Mouse (Mus musculus): ENCODE data around the gene Socs7. TPM values are rescaled to one million over a fixed set of nuclear protein-coding genes. Genes with fewer than 3 reads are reported as not detected.
"Not testable (repeated sequence)": the region's sequence is repeated elsewhere in the genome, so short reads cannot be mapped to it uniquely, and the experiment has no call there.

The Socs7 gene
- 10.1 and 10.6 TPM in 2 replicates for polyA plus RNA-seq (2015; fragmentation: Nextera tagmentation; extraction: Ambion mirVana)

DNA sequence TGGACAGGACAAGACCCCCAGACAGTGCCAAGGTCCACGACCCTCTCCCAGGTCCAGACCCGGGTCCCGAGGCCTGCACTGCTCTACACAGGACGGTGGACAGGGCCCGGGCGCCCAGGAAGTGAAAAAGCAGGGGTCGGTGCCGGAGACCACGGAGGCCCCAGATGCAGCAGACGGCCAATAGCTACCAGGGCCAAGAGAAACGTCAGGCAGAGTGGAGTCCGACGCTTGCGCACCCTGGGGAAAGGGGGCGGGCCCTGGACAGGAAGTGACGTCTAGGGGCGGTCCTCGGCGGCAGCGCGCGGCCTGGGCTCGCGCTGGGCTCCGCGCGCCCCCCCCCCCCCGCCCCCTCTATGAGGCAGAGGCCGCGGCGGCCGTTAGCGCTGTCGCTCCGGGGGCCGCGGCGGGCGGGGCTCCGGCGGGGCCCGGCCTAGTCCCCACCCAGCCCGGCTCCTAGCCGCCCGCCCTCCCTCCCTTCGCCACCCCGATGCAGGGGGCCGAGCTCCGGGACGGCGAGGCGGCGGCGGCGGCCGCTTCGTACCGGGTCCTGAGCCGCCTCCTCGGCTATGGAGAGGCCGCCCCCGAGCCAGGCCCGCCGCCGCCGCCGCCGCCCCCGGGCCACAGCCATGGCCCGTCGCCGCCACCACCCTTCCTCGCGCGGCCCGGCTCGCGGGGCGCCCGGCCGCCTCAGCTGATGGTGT, at the start of gene Socs7:
TSS of gene Socs7 (plus strand) at position 604 of the 701 bp plus-strand sequence.
- Histone ChIP-seq H3K27me3 (no peaks in the 10 kb centered on the region), H3K4me1 (peaks cover 41% of the 10 kb centered on the region), H3K27ac (replicated peaks) (peak within 1 kb of the TSS; percentile 92), H3K36me3 (0 out of 2 replicates have a peak, but pooled peaks cover under 1% of the 10 kb centered on the region), H3K4me2 (replicated peaks) (peak within 1 kb of the TSS; percentile 67), H3K4me3 (peak within 1 kb of the TSS; percentile 59), H3K9ac (replicated peaks) (peak within 1 kb of the TSS; percentile 92), H3K9me3 (no peaks in the 10 kb centered on the region)
- peak; percentile 98 for ATAC-seq (replicated peaks)
- WGBS = under 1% methylated on average over 33 of the region's 81 CpGs

DNA sequence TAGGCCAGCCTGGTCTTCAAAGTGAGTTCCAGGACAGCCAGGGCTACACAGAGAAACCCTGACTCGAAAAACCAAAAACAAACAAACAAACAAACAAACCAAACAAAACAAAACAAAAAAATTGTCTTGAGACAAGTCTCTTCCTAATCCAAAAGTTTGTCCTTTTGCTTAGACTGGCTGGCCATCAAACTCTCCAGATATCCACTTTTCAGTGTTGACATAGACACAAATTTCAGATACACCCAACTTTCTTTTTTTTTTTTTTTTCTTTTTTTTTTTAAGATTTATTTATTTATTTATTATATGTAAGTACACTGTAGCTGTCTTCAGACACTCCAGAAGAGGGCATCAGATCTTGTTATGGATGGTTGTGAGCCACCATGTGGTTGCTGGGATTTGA, 49.5 kb upstream of the Socs7 start:
- H3K9ac ChIP-seq (replicated peaks); H3K9me3 ChIP-seq; ATAC-seq (replicated peaks); H3K27ac ChIP-seq (replicated peaks); H3K36me3 ChIP-seq; H3K27me3 ChIP-seq; H3K4me3 ChIP-seq; H3K4me2 ChIP-seq (replicated peaks): not testable (repeated sequence)
- WGBS = 80% methylated on average over 1 of the region's 1 CpGs
- peaks cover 37% of the 10 kb centered on the region for H3K4me1 ChIP-seq

GRCm38 (mm10) chr11:97314110-97314509, 48.2 kb upstream of the Socs7 start:
- H3K9ac ChIP-seq (replicated peaks) = no peak overlapping the region
- no peak overlapping the region for H3K4me2 ChIP-seq (replicated peaks)
- no peaks in the 10 kb centered on the region; the same call in 1 of the 2 replicates for H3K27me3 ChIP-seq
- no peak for ATAC-seq (replicated peaks)
- no peak overlapping the region for H3K27ac ChIP-seq (replicated peaks)
- H3K4me1 ChIP-seq = peaks cover 37% of the 10 kb centered on the region
- no peak overlapping the region for H3K4me3 ChIP-seq
- WGBS = 90% methylated on average over 3 of the region's 3 CpGs
- H3K9me3 ChIP-seq = no peaks in the 10 kb centered on the region
- H3K36me3 ChIP-seq = no peaks in the 10 kb centered on the region

DNA sequence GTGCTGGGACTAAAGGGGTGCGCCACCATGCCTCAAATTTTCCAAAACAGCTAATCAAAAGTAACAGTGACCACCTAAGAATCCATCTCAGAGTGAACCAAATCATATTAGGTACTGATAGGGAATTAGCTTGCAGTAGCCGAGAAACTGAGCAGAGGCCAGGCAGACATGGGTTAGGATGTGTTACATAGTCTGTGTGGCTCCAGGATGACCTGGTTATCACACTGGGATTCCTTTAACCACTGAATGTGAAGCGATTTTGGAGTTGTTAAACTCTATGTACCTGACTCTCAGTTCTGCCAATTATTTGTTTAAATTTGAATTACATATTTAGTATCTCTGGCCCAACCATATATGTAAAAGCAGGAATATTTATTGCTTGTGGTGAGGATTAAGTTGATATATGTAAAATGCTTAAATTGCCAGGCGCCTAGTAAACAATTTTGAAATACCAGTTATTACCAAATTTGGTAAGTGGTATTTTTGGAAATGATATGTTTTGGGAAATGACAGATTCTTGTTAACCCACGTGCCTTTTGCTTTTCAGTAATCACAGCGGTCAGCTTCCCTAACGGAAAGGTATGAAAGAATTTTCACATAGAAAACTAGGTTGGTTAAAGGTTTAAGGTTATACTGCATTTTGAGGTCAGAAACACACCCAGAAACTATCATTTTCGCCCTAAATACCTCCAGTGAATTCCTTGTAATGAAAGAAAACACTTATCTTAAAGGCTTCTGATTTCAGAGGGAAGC, 47.4 kb upstream of the Socs7 start:
- 48% methylated on average over 8 of the region's 8 CpGs for WGBS
- Histone ChIP-seq H3K27me3 (no peaks in the 10 kb centered on the region; the same call in 1 of the 2 replicates), H3K27ac (replicated peaks) (peak overlapping the region; percentile 78), H3K9me3 (no peaks in the 10 kb centered on the region), H3K9ac (replicated peaks) (peak overlapping the region; percentile 40), H3K4me1 (peaks cover 29% of the 10 kb centered on the region), H3K4me3 (peak overlapping the region; percentile 51), H3K4me2 (replicated peaks) (peak overlapping the region; percentile 42), H3K36me3 (no peaks in the 10 kb centered on the region)
- ATAC-seq (replicated peaks) = peak; percentile 14; the same call in 1 of the 2 replicates

- ATAC-seq (replicated peaks) = peak; percentile 94
- H3K9me3 ChIP-seq = no peaks in the 10 kb centered on the region
- peak within 1 kb of the TSS; percentile 53 for H3K4me2 ChIP-seq (replicated peaks)
- peak within 1 kb of the TSS; percentile 51 for H3K4me3 ChIP-seq
- WGBS = 1% methylated on average over 50 of the region's 50 CpGs
- H3K9ac ChIP-seq (replicated peaks) = peak within 1 kb of the TSS; percentile 55
- H3K36me3 ChIP-seq = no peaks in the 10 kb centered on the region
- H3K4me1 ChIP-seq = peaks cover 21% of the 10 kb centered on the region
- H3K27me3 ChIP-seq = no peaks in the 10 kb centered on the region; the same call in 1 of the 2 replicates
- H3K27ac ChIP-seq (replicated peaks) = peak within 1 kb of the TSS; percentile 78
These were observed 46.5 kb upstream of the Socs7 start, which contains the start of gene Mrpl45 for GRCm38 (mm10) chr11:97315504-97316503. Mrpl45 (plus strand) TSS chr11:97315716.

DNA sequence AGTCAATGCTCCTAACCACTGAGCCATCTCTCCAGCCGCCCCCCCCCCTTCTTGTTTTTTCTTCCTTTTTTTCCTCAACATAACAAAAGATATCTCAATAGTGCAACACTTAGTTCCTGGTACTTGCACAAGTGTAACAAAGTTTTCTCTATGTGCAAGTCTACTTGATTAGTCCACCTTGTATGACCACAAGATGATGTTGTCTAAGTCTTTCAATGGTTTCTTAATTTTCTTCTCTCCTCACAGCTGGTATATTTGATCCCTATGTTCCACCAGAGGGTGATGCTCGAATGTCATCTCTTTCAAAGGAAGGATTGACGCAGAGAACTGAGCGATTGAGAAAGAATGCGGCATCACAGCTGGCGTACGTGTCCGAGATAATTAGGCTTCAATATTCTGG, 41.2 kb upstream of the Socs7 start:
- Histone ChIP-seq H3K4me3 (no peak overlapping the region), H3K9ac (replicated peaks) (no peak overlapping the region), H3K9me3 (no peaks in the 10 kb centered on the region), H3K4me2 (replicated peaks) (no peak overlapping the region), H3K4me1 (peaks cover 6% of the 10 kb centered on the region), H3K27me3 (no peaks in the 10 kb centered on the region), H3K27ac (replicated peaks) (no peak overlapping the region), H3K36me3 (peaks cover 33% of the 10 kb centered on the region)
- ATAC-seq (replicated peaks) = no peak
- WGBS = 89% methylated on average over 8 of the region's 8 CpGs

DNA sequence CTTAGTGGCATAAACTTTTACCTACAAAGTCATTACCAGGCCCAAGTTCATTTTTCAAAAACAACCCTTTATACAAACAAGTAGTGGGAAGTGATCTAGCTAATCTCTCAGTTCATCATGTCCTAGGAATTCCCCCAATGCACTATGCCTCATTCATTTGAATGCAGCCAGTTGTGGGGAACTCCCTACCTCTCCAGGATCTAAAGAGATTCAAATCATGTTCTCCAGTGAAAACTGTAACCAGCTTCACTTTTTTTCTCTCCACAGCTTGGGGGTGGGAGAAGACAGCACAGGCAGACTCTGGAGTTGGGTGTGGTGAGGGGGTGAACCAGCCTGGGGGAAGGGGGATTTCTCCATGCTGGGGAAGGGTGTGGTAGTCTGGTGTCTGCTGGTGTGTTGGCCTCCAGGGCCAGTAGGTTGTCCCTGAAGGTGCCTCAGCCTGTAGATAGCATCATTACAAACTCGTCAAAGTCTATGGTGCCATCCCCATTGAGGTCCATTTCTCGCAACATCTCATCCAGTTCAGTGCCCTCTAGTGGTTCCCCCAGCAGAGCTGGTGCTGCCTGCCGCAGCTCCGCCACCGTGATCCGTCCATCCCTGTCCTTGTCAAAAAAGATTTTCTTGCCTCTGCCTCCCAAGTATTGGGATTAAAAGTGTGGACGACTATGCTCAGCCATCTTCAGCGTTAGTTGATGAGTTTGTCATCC, 40.3 kb upstream of the Socs7 start:
- ATAC-seq (replicated peaks); H3K27ac ChIP-seq (replicated peaks); H3K27me3 ChIP-seq; H3K4me3 ChIP-seq; H3K4me2 ChIP-seq (replicated peaks); H3K4me1 ChIP-seq; H3K9me3 ChIP-seq; H3K9ac ChIP-seq (replicated peaks): not testable (repeated sequence)
- H3K36me3 ChIP-seq = peaks cover 41% of the 10 kb centered on the region
- WGBS = 83% methylated on average over 8 of the region's 8 CpGs

DNA sequence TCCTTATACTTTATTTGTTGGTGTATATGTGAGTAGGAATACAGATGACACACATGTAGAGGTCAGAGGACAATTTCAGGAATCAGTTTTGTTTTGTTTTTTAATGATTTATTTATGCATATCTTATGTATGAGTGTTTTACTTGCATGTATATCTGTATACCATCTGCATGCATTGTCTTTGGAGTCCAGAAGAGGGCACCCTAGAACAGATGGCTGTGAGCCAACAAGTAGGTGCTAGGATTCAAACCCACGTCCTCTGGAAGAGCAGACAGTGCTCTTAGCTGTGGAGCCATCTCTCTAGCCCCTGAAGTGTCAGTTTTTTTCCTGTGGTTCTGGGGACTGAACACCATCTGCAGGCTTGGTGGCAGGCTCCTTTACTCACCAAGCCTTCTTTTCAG, 37.1 kb upstream of the Socs7 start:
- Histone ChIP-seq H3K27ac (replicated peaks) (no peak overlapping the region), H3K4me2 (replicated peaks) (no peak overlapping the region)
- WGBS = 52% methylated on average over 1 of the region's 1 CpGs

DNA sequence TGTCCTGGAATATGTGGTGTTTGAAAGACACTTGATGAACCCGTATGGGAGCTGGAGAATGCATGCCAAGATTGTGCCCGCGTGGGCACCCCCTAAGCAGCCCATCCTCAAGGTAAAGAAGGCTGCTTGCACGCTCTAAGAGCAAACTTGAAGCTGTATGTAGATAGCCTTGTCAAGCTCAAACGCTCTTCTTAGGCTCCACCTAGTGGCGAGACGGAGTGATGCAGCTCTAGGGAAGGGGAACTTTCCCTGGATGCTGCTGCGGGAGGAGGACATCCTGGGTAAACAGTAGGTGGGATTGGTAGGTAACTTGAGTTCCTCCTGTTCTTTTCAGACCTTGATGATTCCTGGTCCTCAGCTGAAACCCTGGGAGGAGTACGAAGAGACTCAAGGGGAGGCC, 34.2 kb upstream of the Socs7 start:
- WGBS = 23% methylated on average over 9 of the region's 9 CpGs
- Histone ChIP-seq H3K27ac (replicated peaks) (no peak overlapping the region), H3K27me3 (no peaks in the 10 kb centered on the region), H3K9ac (replicated peaks) (no peak overlapping the region), H3K4me1 (no peaks in the 10 kb centered on the region), H3K4me2 (replicated peaks) (no peak overlapping the region), H3K4me3 (no peak overlapping the region), H3K36me3 (peaks cover 48% of the 10 kb centered on the region), H3K9me3 (no peaks in the 10 kb centered on the region)
- ATAC-seq (replicated peaks) = no peak

More for the DNA sequence above, 37.1 kb upstream of the Socs7 start:
- Histone ChIP-seq H3K9me3 (no peaks in the 10 kb centered on the region), H3K36me3 (peaks cover 56% of the 10 kb centered on the region), H3K9ac (replicated peaks) (no peak overlapping the region), H3K4me3 (no peak overlapping the region), H3K4me1 (no peaks in the 10 kb centered on the region), H3K27me3 (no peaks in the 10 kb centered on the region)
- ATAC-seq (replicated peaks) = no peak

DNA sequence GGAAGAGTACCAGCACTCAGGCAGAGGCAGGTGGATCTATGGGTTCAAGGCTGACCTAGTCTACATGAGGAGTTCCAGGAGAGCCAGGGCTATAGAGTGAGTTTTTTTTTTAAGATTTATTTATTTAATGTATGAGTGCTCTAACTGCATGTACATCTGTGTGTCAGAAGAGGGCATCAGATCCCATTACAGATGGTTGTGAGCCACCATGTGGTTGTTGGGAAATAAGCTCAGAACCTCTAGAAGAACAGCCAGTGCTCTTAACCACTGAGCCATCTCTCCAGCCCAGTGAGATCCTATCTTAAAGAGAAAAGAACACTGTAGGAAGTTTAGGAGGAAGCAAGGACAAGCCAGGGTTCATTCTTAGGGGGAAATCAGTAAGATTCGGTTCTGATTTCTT, 32.0 kb upstream of the Socs7 start:
- Histone ChIP-seq H3K9me3 (no peaks in the 10 kb centered on the region), H3K4me3 (no peak overlapping the region), H3K27me3 (no peaks in the 10 kb centered on the region), H3K36me3 (peaks cover 31% of the 10 kb centered on the region), H3K27ac (replicated peaks) (no peak overlapping the region), H3K4me1 (no peaks in the 10 kb centered on the region), H3K4me2 (replicated peaks) (no peak overlapping the region), H3K9ac (replicated peaks) (no peak overlapping the region)
- WGBS = 100% methylated on average over 1 of the region's 1 CpGs
- ATAC-seq (replicated peaks) = no peak
